Mouse (Mus musculus): Measurements from ENCODE around the gene Cnnm4. TPM values are rescaled to one million over a fixed set of nuclear protein-coding genes. Genes with fewer than 3 reads are reported as not detected.

Cnnm4 gene
- not detected in 2 replicates for polyA plus RNA-seq (2012; ENCODE audit: insufficient read depth, insufficient read length, low replicate concordance, missing spikeins)

GRCm38 (mm10) chr1:36471181-36472105 is at the start of gene Cnnm4:
Gene Cnnm4, plus strand, starts transcription at chr1:36471620.
- 2% methylated on average over 96 of the region's 98 CpGs for WGBS
- peak within 1 kb of the TSS; percentile 82 for H3K4me3 ChIP-seq (ENCODE audit: insufficient read depth, low read depth, low read length)
- TF ChIP-seq POLR2A (IDR thresholded peaks at IDR 0.05; ENCODE audit: insufficient read depth, low read depth, low read length): peak; percentile 66; the same call in 1 of the 2 replicates
- no peak for TF ChIP-seq CTCF (IDR thresholded peaks at IDR 0.05; ENCODE audit: insufficient read depth, low read depth, low read length)
- H3K27ac ChIP-seq (ENCODE audit: insufficient read depth, low read depth, low read length): peak within 1 kb of the TSS; percentile 32; the same call in 1 of the 2 replicates
- H3K4me1 ChIP-seq (ENCODE audit: control insufficient read depth, insufficient read depth, low read length): peaks cover 47% of the 10 kb centered on the region

GRCm38 (mm10) chr1:36429511-36429910 is 41.9 kb upstream of the Cnnm4 start:
- whole genome bisulfite sequencing: 92% methylated on average over 2 of the region's 2 CpGs
- TF ChIP-seq CTCF (IDR thresholded peaks at IDR 0.05; ENCODE audit: insufficient read depth, low read depth, low read length): no peak
- TF ChIP-seq POLR2A (IDR thresholded peaks at IDR 0.05; ENCODE audit: insufficient read depth, low read depth, low read length): no peak
- no peak overlapping the region for H3K27ac ChIP-seq (ENCODE audit: insufficient read depth, low read depth, low read length)

GRCm38 (mm10) chr1:36432999-36433398 is 38.4 kb upstream of the Cnnm4 start:
- H3K4me3 ChIP-seq (ENCODE audit: insufficient read depth, low read depth, low read length): no peak overlapping the region
- no peak overlapping the region for H3K27ac ChIP-seq (ENCODE audit: insufficient read depth, low read depth, low read length)
- TF ChIP-seq CTCF (IDR thresholded peaks at IDR 0.05; ENCODE audit: insufficient read depth, low read depth, low read length) (no peak), POLR2A (IDR thresholded peaks at IDR 0.05; ENCODE audit: insufficient read depth, low read depth, low read length) (no peak)
- peaks cover 5% of the 10 kb centered on the region; the same call in 1 of the 2 replicates for H3K4me1 ChIP-seq (ENCODE audit: control insufficient read depth, insufficient read depth, low read length)
- 90% methylated on average over 4 of the region's 4 CpGs for WGBS

More at GRCm38 (mm10) chr1:36429511-36429910, 41.9 kb upstream of the Cnnm4 start:
- no peak overlapping the region for H3K4me3 ChIP-seq (ENCODE audit: insufficient read depth, low read depth, low read length)
- peaks cover 5% of the 10 kb centered on the region; the same call in 1 of the 2 replicates for H3K4me1 ChIP-seq (ENCODE audit: control insufficient read depth, insufficient read depth, low read length)

- TF ChIP-seq CTCF (IDR thresholded peaks at IDR 0.05; ENCODE audit: insufficient read depth, low read depth, low read length): no peak
- no peak for TF ChIP-seq POLR2A (IDR thresholded peaks at IDR 0.05; ENCODE audit: insufficient read depth, low read depth, low read length)
- no peak overlapping the region for H3K27ac ChIP-seq (ENCODE audit: insufficient read depth, low read depth, low read length)
- 91% methylated on average over 3 of the region's 3 CpGs for WGBS
- peaks cover 5% of the 10 kb centered on the region; the same call in 1 of the 2 replicates for H3K4me1 ChIP-seq (ENCODE audit: control insufficient read depth, insufficient read depth, low read length)
- no peak overlapping the region for H3K4me3 ChIP-seq (ENCODE audit: insufficient read depth, low read depth, low read length)
Observed at GRCm38 (mm10) chr1:36433616-36434015, 37.8 kb upstream of the Cnnm4 start.

- Histone ChIP-seq H3K4me1 (ENCODE audit: control insufficient read depth, insufficient read depth, low read length) (peaks cover 3% of the 10 kb centered on the region; the same call in 1 of the 2 replicates), H3K4me3 (ENCODE audit: insufficient read depth, low read depth, low read length) (no peak overlapping the region), H3K27ac (ENCODE audit: insufficient read depth, low read depth, low read length) (no peak overlapping the region)
- WGBS: 76% methylated on average over 4 of the region's 4 CpGs
- TF ChIP-seq CTCF (IDR thresholded peaks at IDR 0.05; ENCODE audit: insufficient read depth, low read depth, low read length) (no peak), POLR2A (IDR thresholded peaks at IDR 0.05; ENCODE audit: insufficient read depth, low read depth, low read length) (no peak)
Observed at GRCm38 (mm10) chr1:36435071-36435470, 36.3 kb upstream of the Cnnm4 start.

GRCm38 (mm10) chr1:36436515-36436914 is 34.9 kb upstream of the Cnnm4 start:
- 95% methylated on average over 6 of the region's 6 CpGs for WGBS
- Histone ChIP-seq H3K27ac (ENCODE audit: insufficient read depth, low read depth, low read length) (no peak overlapping the region), H3K4me3 (ENCODE audit: insufficient read depth, low read depth, low read length) (no peak overlapping the region), H3K4me1 (ENCODE audit: control insufficient read depth, insufficient read depth, low read length) (no peaks in the 10 kb centered on the region)
- TF ChIP-seq POLR2A (IDR thresholded peaks at IDR 0.05; ENCODE audit: insufficient read depth, low read depth, low read length) (no peak), CTCF (IDR thresholded peaks at IDR 0.05; ENCODE audit: insufficient read depth, low read depth, low read length) (no peak)

GRCm38 (mm10) chr1:36437223-36437622 is 34.2 kb upstream of the Cnnm4 start:
- H3K4me1 ChIP-seq (ENCODE audit: control insufficient read depth, insufficient read depth, low read length): no peaks in the 10 kb centered on the region
- 94% methylated on average over 3 of the region's 3 CpGs for WGBS
- H3K4me3 ChIP-seq (ENCODE audit: insufficient read depth, low read depth, low read length): no peak overlapping the region
- TF ChIP-seq CTCF (IDR thresholded peaks at IDR 0.05; ENCODE audit: insufficient read depth, low read depth, low read length): no peak
- TF ChIP-seq POLR2A (IDR thresholded peaks at IDR 0.05; ENCODE audit: insufficient read depth, low read depth, low read length): no peak
- no peak overlapping the region for H3K27ac ChIP-seq (ENCODE audit: insufficient read depth, low read depth, low read length)

- WGBS: 21% methylated on average over 4 of the region's 4 CpGs
- TF ChIP-seq POLR2A (IDR thresholded peaks at IDR 0.05; ENCODE audit: insufficient read depth, low read depth, low read length) (no peak), CTCF (IDR thresholded peaks at IDR 0.05; ENCODE audit: insufficient read depth, low read depth, low read length) (no peak)
- H3K4me3 ChIP-seq (ENCODE audit: insufficient read depth, low read depth, low read length): no peak overlapping the region
- no peak overlapping the region for H3K27ac ChIP-seq (ENCODE audit: insufficient read depth, low read depth, low read length)
- peaks cover 2% of the 10 kb centered on the region for H3K4me1 ChIP-seq (ENCODE audit: control insufficient read depth, insufficient read depth, low read length)
Observed at GRCm38 (mm10) chr1:36441101-36441500, 30.3 kb upstream of the Cnnm4 start.

All from olfactory bulb, adult 2 months (tissue).